Mouse (Mus musculus): ENCODE measurements at regions not wholly inside any gene's neighbourhood (a gene's known extent, or its start where the extent isn't known, plus 50 kb on each side); places are given as distances from the start of the nearest gene placed in this dataset.

DNA sequence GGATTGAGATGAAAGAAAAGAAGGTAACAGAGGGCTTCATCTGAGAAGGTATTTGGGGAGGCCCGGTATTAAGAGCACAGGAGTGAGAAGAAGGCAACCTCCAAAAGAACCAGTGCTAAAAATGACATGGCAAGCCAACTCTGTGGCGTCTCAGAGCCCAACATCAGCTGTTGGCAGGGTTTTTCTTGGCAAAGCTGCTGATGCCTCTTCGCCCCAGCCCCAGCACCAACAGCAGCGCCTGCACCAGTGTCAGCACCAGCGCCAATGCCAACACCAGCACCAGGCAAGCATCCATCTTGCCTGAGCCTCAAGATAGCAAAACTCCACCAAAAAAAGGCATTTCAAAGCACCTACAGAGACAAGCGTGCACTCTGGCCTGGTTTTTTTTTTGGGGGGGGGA is 205.3 kb downstream of the Dhx15 start:
- TF ChIP-seq E2F4 (IDR thresholded peaks at IDR 0.05; ENCODE audit: insufficient replicate concordance, low read depth, low read length): no peak
- no peak for TF ChIP-seq USF1 (IDR thresholded peaks at IDR 0.05; ENCODE audit: low read depth, low read length)
- no peak for TF ChIP-seq ZC3H11A (IDR thresholded peaks at IDR 0.05; ENCODE audit: low read depth, low read length)
- TF ChIP-seq SIN3A (IDR thresholded peaks at IDR 0.05; ENCODE audit: low read length): no peak
- no peak for TF ChIP-seq CHD2 (IDR thresholded peaks at IDR 0.05; ENCODE audit: low read length)
- no peak for TF ChIP-seq POLR2A (IDR thresholded peaks at IDR 0.05; ENCODE audit: low read depth, low read length)
- no peak for TF ChIP-seq ETS1 (conservative IDR thresholded peaks at IDR 0.05; ENCODE audit: low read depth, low read length)
- no peak for TF ChIP-seq CTCF (conservative IDR thresholded peaks at IDR 0.05 in 1 of 2, IDR thresholded peaks at IDR 0.05 in 1 of 2; ENCODE audit: low read depth in 2 of 2, low read length in 2 of 2)
- no peak for TF ChIP-seq PAX5 (IDR thresholded peaks at IDR 0.05; ENCODE audit: low read length)
- no peak for TF ChIP-seq SMC3 (IDR thresholded peaks at IDR 0.05; ENCODE audit: low read depth, low read length)
